Mouse (Mus musculus) megakaryocyte, embryonic 14.5 days (primary cell): ENCODE measurements around the gene Egfr. TPM values are rescaled to one million over a fixed set of nuclear protein-coding genes. Genes with fewer than 3 reads are reported as not detected.

Experiments used
- H3K27me3 ChIP-seq: replicated peaks from 2 replicates; pipeline ENCODE3; 2012; ENCODE audit warnings: inconsistent platforms
- H3K36me3 ChIP-seq: replicated peaks from 2 replicates; pipeline ENCODE3; 2012; ENCODE audit warnings: low read length, inconsistent platforms, mixed read lengths
- H3K4me1 ChIP-seq: 2 replicates; pipeline ENCODE4 v1.6.1; 2012; ENCODE audit warnings: inconsistent platforms
- H3K4me3 ChIP-seq: replicated peaks from 2 replicates; pipeline ENCODE3; 2012; ENCODE audit warnings: moderate library complexity, mild to moderate bottlenecking, inconsistent platforms
- H3K9me3 ChIP-seq: 2 replicates; pipeline ENCODE4 v1.6.1; 2012; ENCODE audit warnings: inconsistent platforms
- FLI1 ChIP-seq: IDR thresholded peaks from 2 replicates; pipeline ENCODE4 v1.6.1; 2012; ENCODE audit warnings: low read length, inconsistent platforms, mixed read lengths
- GATA1 ChIP-seq: IDR thresholded peaks from 3 replicates; pipeline ENCODE4 v1.6.1; 2012; ENCODE audit warnings: mixed read lengths, low read length, inconsistent platforms, borderline replicate concordance
- polyA plus RNA-seq: library from polyadenylated mRNA; stranded (reverse); fragments of >175 nt; gene quantifications from 2 replicates; pipeline ENCODE4 v1.2.3, GENCODE M21; 2012; ENCODE audit warnings: low replicate concordance; ENCODE audit not compliant: insufficient read depth

The Egfr gene
- polyA plus RNA-seq = 0.15 TPM in 1 of 2 replicates, not detected in the other

GRCm38 (mm10) chr11:16752007-16752348 is at the start of gene Egfr:
Gene Egfr, plus strand, starts transcription at chr11:16752203.
- Histone ChIP-seq H3K9me3 (0 out of 2 replicates have a peak, but pooled peaks cover 2% of the 10 kb centered on the region), H3K27me3 (peaks cover 40% of the 10 kb centered on the region), H3K4me3 (peak within 1 kb of the TSS; percentile 82), H3K4me1 (peaks cover 11% of the 10 kb centered on the region), H3K36me3 (no peaks in the 10 kb centered on the region)
- TF ChIP-seq GATA1 = no peak
- no peak for TF ChIP-seq FLI1

GRCm38 (mm10) chr11:16703221-16703620 is 48.8 kb upstream of the Egfr start:
- H3K27me3 ChIP-seq = no peaks in the 10 kb centered on the region
- TF ChIP-seq FLI1 = no peak
- no peak for TF ChIP-seq GATA1
- no peak overlapping the region for H3K4me3 ChIP-seq
- H3K9me3 ChIP-seq = no peaks in the 10 kb centered on the region
- no peaks in the 10 kb centered on the region for H3K4me1 ChIP-seq
- no peaks in the 10 kb centered on the region for H3K36me3 ChIP-seq

DNA sequence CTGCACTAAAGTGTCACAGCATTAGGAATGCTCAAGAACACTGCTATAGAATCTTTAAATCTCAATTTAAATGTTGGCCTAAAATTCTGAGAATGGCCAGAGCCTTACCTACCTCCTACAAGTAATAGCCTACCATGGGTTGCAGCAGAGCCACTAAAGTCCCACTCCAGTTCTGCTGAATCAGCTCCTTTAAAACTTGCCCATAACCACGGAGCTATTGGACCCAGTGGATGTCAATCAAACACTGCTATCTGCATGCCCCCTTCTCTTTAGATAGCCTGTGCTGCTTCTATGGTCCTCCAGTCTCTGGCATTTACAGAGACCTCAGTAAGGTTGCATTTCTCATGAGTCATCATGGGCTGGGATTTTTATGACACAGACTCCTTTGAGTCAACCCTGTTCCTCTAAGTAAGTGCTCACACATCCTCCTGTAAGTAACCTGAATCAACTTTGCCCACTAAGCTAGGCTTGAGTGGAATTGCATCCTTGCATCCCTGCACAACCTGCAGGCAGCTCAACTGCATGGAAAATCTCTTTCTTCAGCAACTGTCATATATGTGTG is 16.8 kb upstream of the Egfr start:
- Histone ChIP-seq H3K9me3 (no peaks in the 10 kb centered on the region), H3K4me1 (no peaks in the 10 kb centered on the region), H3K36me3 (no peaks in the 10 kb centered on the region), H3K27me3 (no peaks in the 10 kb centered on the region), H3K4me3 (no peak overlapping the region)
- no peak for TF ChIP-seq FLI1
- no peak for TF ChIP-seq GATA1

- Histone ChIP-seq H3K36me3 (no peaks in the 10 kb centered on the region), H3K4me3 (no peak overlapping the region), H3K9me3 (no peaks in the 10 kb centered on the region; the same call in 1 of the 2 replicates), H3K27me3 (no peaks in the 10 kb centered on the region), H3K4me1 (no peaks in the 10 kb centered on the region)
- TF ChIP-seq FLI1 = no peak
- TF ChIP-seq GATA1 = no peak
These were observed 14.7 kb upstream of the Egfr start for GRCm38 (mm10) chr11:16737323-16737722.

GRCm38 (mm10) chr11:16738691-16739090 is 13.3 kb upstream of the Egfr start:
- Histone ChIP-seq H3K4me3 (no peak overlapping the region), H3K36me3 (no peaks in the 10 kb centered on the region), H3K9me3 (no peaks in the 10 kb centered on the region; the same call in 1 of the 2 replicates), H3K4me1 (no peaks in the 10 kb centered on the region), H3K27me3 (no peaks in the 10 kb centered on the region)
- TF ChIP-seq GATA1 (no peak), FLI1 (no peak)

- no peaks in the 10 kb centered on the region for H3K36me3 ChIP-seq
- H3K4me1 ChIP-seq = no peaks in the 10 kb centered on the region
- H3K9me3 ChIP-seq = no peaks in the 10 kb centered on the region; the same call in 1 of the 2 replicates
- H3K27me3 ChIP-seq = no peaks in the 10 kb centered on the region
- TF ChIP-seq FLI1 (no peak), GATA1 (no peak)
- no peak overlapping the region for H3K4me3 ChIP-seq
These were observed 12.8 kb upstream of the Egfr start for GRCm38 (mm10) chr11:16739155-16739554.

DNA sequence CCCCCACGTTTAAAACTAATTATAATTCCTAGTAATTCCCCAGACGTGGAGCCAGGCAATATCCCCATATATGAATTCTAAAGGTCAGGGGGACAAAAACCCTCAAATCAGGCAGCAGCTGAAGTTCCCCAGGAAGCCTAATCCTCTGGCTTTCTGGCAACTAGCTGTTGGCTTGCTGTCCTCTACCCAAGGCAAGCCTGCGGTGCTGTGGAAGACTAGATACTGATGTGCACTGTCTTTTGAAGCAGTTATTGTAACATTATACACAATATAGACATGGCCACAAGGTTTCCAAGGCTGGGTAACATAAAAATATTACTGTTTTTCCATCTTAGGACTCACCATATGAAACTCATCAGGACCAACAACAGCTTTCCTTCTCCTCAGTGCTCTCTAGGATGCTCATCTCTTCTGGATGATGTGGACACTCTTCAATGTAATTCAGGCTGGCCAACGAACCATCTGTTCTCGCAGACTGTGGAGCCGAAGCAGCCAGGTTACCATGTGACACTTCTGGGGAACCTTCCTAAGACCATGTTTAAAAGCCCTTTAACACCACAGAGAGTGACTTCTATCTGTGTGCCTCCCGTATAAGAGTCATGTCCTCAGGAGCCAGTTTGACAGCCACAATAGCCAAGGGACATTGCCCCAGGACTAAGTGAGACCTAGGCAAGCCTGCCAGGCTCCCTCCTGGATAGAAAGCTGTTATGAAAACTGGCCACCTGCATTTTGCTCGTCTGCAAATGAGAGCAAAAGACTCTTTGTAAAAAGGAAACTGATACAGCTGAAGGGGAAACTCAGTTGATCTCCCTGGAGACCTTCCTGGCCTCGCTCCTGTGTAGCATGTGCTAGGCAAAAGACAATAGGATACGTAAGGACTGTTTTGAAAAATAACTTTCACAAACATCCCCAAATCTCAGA is 11.1 kb upstream of the Egfr start:
- Histone ChIP-seq H3K4me3 (no peak overlapping the region), H3K36me3 (no peaks in the 10 kb centered on the region), H3K9me3 (no peaks in the 10 kb centered on the region; the same call in 1 of the 2 replicates), H3K4me1 (no peaks in the 10 kb centered on the region), H3K27me3 (no peaks in the 10 kb centered on the region)
- TF ChIP-seq GATA1 = no peak
- no peak for TF ChIP-seq FLI1

DNA sequence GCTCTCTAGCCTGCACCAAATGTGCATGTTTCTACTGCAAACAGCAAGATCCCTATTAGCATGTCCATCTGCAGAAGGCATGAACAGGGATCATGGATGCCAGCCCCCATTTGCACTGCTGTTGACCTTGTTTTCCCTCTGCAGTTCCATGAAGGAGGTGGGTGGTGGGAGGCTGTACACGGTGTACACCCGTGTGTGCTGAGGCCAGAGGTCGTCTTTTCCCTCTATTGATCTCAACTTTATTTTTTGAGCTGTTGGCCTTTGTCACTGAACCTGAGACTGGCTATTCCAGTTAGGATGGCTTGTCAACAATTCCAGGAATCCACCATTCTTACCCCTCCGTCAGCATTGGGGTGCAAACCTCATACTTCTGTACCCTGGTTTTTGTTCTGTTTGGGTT is 9.8 kb upstream of the Egfr start:
- H3K27me3 ChIP-seq = no peaks in the 10 kb centered on the region
- H3K36me3 ChIP-seq = no peaks in the 10 kb centered on the region
- no peak overlapping the region for H3K4me3 ChIP-seq
- no peaks in the 10 kb centered on the region; the same call in 1 of the 2 replicates for H3K9me3 ChIP-seq
- TF ChIP-seq FLI1 (no peak), GATA1 (no peak)
- H3K4me1 ChIP-seq = no peaks in the 10 kb centered on the region

GRCm38 (mm10) chr11:16742821-16743220 is 9.2 kb upstream of the Egfr start:
- TF ChIP-seq FLI1 (no peak), GATA1 (no peak)
- Histone ChIP-seq H3K27me3 (no peaks in the 10 kb centered on the region), H3K4me3 (no peak overlapping the region), H3K36me3 (no peaks in the 10 kb centered on the region), H3K4me1 (no peaks in the 10 kb centered on the region), H3K9me3 (no peaks in the 10 kb centered on the region; the same call in 1 of the 2 replicates)

GRCm38 (mm10) chr11:16751457-16751982 is 483 bp upstream of the Egfr start:
- Histone ChIP-seq H3K36me3 (no peaks in the 10 kb centered on the region), H3K4me3 (no peak overlapping the region), H3K9me3 (0 out of 2 replicates have a peak, but pooled peaks cover 2% of the 10 kb centered on the region), H3K27me3 (peaks cover 40% of the 10 kb centered on the region), H3K4me1 (peaks cover 11% of the 10 kb centered on the region)
- TF ChIP-seq FLI1 (no peak), GATA1 (no peak)
